Mouse (Mus musculus) heart, embryonic 14.5 days (tissue): ENCODE data around the gene Spred1. TPM values are rescaled to one million over a fixed set of nuclear protein-coding genes. Genes with fewer than 3 reads are reported as not detected.
A peak's percentile ranks its signal among the peaks of the same experiment; 100 is the strongest.

Experiments used
- ATAC-seq: fragments of 200-750 bp; cut with Nextera tagmentation; 2 replicates; pipeline ENCODE4 v1.8.0; 2017; ENCODE audit warnings: low read depth, moderate TSS enrichment; ENCODE audit not compliant: insufficient number of reproducible peaks, insufficient read depth, low FRiP score
- H3K27ac ChIP-seq, 2 experiments: fragments of 200-500 bp in 1 of 2; fragments of 300-500 bp in 1 of 2; sonication (generic) in 1 of 2; replicated peaks in 1 of 2; 2 replicates each; pipeline ENCODE4 v1.5.1; 2012 to 2014; ENCODE audit warnings: low read depth in 2 of 2, low read length in 2 of 2, control low read depth in 1 of 2, mild to moderate bottlenecking in 1 of 2, mixed read lengths in 1 of 2; ENCODE audit not compliant: control insufficient read depth in 1 of 2, insufficient read depth in 1 of 2
- H3K27me3 ChIP-seq: fragments of 300-500 bp; sonication (generic); 2 replicates; pipeline ENCODE4 v1.6.1; 2014; ENCODE audit warnings: mild to moderate bottlenecking, low read length, control low read depth; ENCODE audit not compliant: control insufficient read depth, insufficient read depth
- H3K36me3 ChIP-seq: fragments of 300-500 bp; sonication (generic); 2 replicates; pipeline ENCODE4 v1.6.1; 2014; ENCODE audit warnings: mild to moderate bottlenecking, control low read depth, low read length, mixed read lengths; ENCODE audit not compliant: control insufficient read depth, insufficient read depth
- H3K4me1 ChIP-seq, 2 experiments: fragments of 200-500 bp in 1 of 2; fragments of 300-500 bp in 1 of 2; sonication (generic) in 1 of 2; 2 replicates each; pipeline ENCODE4 v1.6.1; 2012 to 2014; ENCODE audit warnings: low read length in 2 of 2, control low read depth in 1 of 2, mixed read lengths in 1 of 2; ENCODE audit not compliant: control insufficient read depth in 2 of 2, insufficient read depth in 2 of 2
- H3K4me2 ChIP-seq: fragments of 300-500 bp; sonication (generic); 2 replicates; pipeline ENCODE4 v1.6.1; 2014; ENCODE audit warnings: mild to moderate bottlenecking, low read length
- H3K4me3 ChIP-seq, 2 experiments: fragments of 200-500 bp in 1 of 2; fragments of 300-500 bp in 1 of 2; sonication (generic) in 1 of 2; 2 replicates each; pipeline ENCODE4 v1.5.1; 2012 to 2014; ENCODE audit warnings: low read length in 2 of 2, mild to moderate bottlenecking in 2 of 2, control low read depth in 1 of 2, low read depth in 1 of 2, moderate library complexity in 1 of 2; ENCODE audit not compliant: control insufficient read depth in 1 of 2, insufficient read depth in 1 of 2
- H3K9ac ChIP-seq: fragments of 300-500 bp; sonication (generic); 2 replicates; pipeline ENCODE4 v1.6.1; 2014; ENCODE audit warnings: mild to moderate bottlenecking, low read length
- H3K9me3 ChIP-seq: fragments of 300-500 bp; sonication (generic); 2 replicates; pipeline ENCODE4 v1.6.1; 2016; ENCODE audit warnings: low read length, control low read depth; ENCODE audit not compliant: control insufficient read depth
- WGBS: fragments of 180-500 bp; shearing (Covaris S2); extraction: QIAGEN DNeasy Blood & Tissue Kit; methylation state at CpG from one replicate; pipeline ENCODE4 v1.1.7; 2014; 5-methylcytosine and 5-hydroxymethylcytosine counted together
- polyA plus RNA-seq: library from polyadenylated mRNA; unstranded; fragments of >200 nt; fragmentation: Nextera tagmentation; extraction: Ambion mirVana; gene quantifications from 2 replicates; pipeline ENCODE4 v1.2.1, GENCODE M21; 2014

Spred1 gene
- polyA plus RNA-seq = 12.7 and 14.8 TPM in 2 replicates

- Histone ChIP-seq H3K27me3 (no peaks in the 10 kb centered on the region), H3K27ac (peak within 1 kb of the TSS; percentile 98 to 99), H3K9me3 (no peaks in the 10 kb centered on the region), H3K4me1 (peaks cover 5 to 17% of the 10 kb centered on the region in 2 experiments; a peak in 2 of 4 replicates), H3K4me2 (peak within 1 kb of the TSS; percentile 80), H3K4me3 (peak within 1 kb of the TSS; percentile 98 to 100), H3K9ac (peak within 1 kb of the TSS; percentile 99), H3K36me3 (no peaks in the 10 kb centered on the region)
- ATAC-seq = peak; percentile 36
- under 1% methylated on average over 86 of the region's 99 CpGs for WGBS
Measured at GRCm38 (mm10) chr2:117121212-117121983, at the start of gene Spred1. Spred1 (plus strand) TSS chr2:117121374.

- no peaks in the 10 kb centered on the region for H3K36me3 ChIP-seq
- no peaks in the 10 kb centered on the region for H3K9me3 ChIP-seq
- no peak overlapping the region for H3K4me2 ChIP-seq
- H3K27ac ChIP-seq = no peak overlapping the region
- no peak for ATAC-seq
- no peaks in the 10 kb centered on the region for H3K27me3 ChIP-seq
- no peak overlapping the region for H3K9ac ChIP-seq
- H3K4me3 ChIP-seq = no peak overlapping the region
- WGBS = 56% methylated on average over 3 of the region's 3 CpGs
- H3K4me1 ChIP-seq = no peaks in the 10 kb centered on the region
Measured at GRCm38 (mm10) chr2:117071596-117071995, 49.6 kb upstream of the Spred1 start.

GRCm38 (mm10) chr2:117078711-117079110, 42.5 kb upstream of the Spred1 start:
- Histone ChIP-seq H3K4me1 (peaks cover 0 to 5% of the 10 kb centered on the region in 2 experiments; a peak in 2 of 4 replicates), H3K9me3 (no peaks in the 10 kb centered on the region), H3K36me3 (no peaks in the 10 kb centered on the region), H3K27ac (no peak overlapping the region), H3K9ac (no peak overlapping the region), H3K4me2 (no peak overlapping the region), H3K27me3 (no peaks in the 10 kb centered on the region), H3K4me3 (no peak overlapping the region)
- 82% methylated on average over 2 of the region's 2 CpGs for WGBS
- no peak for ATAC-seq

DNA sequence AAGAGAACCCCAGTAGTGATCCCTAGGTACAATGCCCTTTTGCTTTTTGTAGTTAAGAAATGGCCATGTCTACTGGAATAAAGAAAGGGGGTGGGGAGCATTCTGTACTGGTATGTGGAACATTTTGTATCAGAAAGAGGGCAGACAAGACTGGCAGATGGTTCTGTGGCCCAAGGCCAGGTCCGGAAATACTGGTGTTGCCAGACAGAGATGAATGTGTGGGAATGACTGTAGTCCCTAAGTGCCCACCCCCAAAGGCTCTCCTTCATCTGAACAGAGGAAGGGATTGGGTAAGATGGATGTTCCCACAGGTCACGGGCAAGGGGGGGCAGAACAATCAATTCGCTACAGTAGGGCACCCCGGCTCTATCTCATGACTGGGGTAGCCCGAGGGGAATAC, 41.6 kb upstream of the Spred1 start:
- H3K4me1 ChIP-seq = peaks cover 0 to 5% of the 10 kb centered on the region in 2 experiments; a peak in 2 of 4 replicates
- no peak overlapping the region for H3K4me3 ChIP-seq
- H3K27me3 ChIP-seq = no peaks in the 10 kb centered on the region
- no peak for ATAC-seq
- no peak overlapping the region for H3K27ac ChIP-seq
- no peak overlapping the region for H3K9ac ChIP-seq
- H3K4me2 ChIP-seq = no peak overlapping the region
- WGBS = 86% methylated on average over 5 of the region's 5 CpGs
- no peaks in the 10 kb centered on the region for H3K9me3 ChIP-seq
- no peaks in the 10 kb centered on the region for H3K36me3 ChIP-seq

DNA sequence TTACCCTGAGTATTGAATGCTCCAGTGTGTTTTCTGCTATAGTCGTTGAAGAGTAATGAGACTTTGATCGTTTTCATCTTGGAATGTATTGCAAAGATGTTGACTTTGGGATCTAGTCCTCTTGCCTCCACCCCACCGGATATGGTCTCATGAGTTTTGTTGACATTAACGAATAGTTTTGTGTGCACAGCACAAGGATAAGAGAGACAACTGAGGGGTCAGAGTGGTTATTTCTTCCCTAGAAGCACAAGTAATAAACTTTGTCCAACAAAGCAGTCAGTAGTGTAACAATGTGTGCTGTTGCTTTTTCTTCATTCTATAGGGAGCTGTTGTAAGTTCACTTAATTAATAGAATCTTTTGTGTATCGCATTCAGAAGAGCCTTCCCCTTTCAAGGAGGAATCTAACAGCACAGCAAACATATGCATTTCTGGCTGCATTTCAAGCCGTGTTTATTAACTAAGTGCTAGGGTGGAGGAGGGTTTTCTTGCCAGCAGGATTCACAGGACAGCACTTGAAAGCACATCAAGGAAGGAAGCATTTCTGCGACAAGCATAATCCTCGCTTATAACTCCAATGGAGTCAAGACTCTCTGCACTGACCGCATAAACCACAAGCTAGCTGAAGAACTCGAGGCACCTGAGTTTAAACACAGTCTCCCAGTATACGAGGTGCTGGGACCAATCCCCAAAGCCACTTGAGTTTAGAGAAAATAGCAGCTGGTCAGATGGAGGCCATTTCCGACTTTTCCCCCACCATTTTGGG, 35.0 kb upstream of the Spred1 start:
- H3K27me3 ChIP-seq = no peaks in the 10 kb centered on the region
- no peaks in the 10 kb centered on the region for H3K9me3 ChIP-seq
- H3K4me2 ChIP-seq = no peak overlapping the region
- peaks cover 0 to 1% of the 10 kb centered on the region in 2 experiments; a peak in 2 of 4 replicates for H3K4me1 ChIP-seq
- ATAC-seq = no peak
- WGBS = 75% methylated on average over 12 of the region's 12 CpGs
- H3K9ac ChIP-seq = no peak overlapping the region
- no peaks in the 10 kb centered on the region for H3K36me3 ChIP-seq
- no peak overlapping the region for H3K4me3 ChIP-seq
- no peak overlapping the region for H3K27ac ChIP-seq

DNA sequence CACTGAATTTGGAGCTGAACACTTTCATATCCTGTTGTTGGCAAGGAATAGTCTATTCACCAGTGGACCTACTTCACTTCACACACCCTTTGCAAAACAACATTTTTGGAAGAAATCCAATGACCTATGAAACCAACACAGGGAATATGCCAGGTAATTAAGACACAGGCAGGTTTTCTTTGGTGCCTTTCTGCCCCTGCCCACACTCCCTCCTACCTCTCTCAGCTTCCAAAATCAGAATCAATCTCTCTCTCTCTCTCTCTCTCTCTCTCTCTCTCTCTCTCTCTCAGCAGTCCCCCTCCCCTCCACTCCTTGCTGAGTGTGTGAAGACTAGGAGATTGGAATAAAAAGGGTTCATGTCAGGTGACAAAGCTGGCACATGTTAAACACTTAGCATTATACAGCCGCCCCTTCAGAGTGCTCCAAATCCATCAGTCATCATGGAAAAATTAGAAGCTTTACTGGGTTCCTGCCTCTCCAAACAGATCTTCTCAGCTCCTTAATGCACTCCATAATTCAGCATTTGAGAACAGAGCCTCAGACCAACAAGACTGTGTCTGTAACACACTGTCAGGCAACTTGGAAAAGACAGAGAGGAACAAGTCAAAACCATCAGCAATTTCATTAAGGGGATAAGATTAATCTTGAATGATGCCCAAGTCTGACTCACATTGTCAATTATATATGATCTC, 34.3 kb upstream of the Spred1 start:
- H3K27me3 ChIP-seq = no peaks in the 10 kb centered on the region
- H3K36me3 ChIP-seq = no peaks in the 10 kb centered on the region
- no peaks in the 10 kb centered on the region for H3K9me3 ChIP-seq
- ATAC-seq = no peak
- H3K27ac ChIP-seq = no peak overlapping the region
- no peak overlapping the region for H3K4me3 ChIP-seq
- H3K9ac ChIP-seq = no peak overlapping the region
- H3K4me2 ChIP-seq = no peak overlapping the region
- peaks cover 2 to 4% of the 10 kb centered on the region in 2 experiments; a peak in 2 of 4 replicates for H3K4me1 ChIP-seq
- 56% methylated on average over 1 of the region's 1 CpGs for WGBS

GRCm38 (mm10) chr2:117087458-117087820, 33.7 kb upstream of the Spred1 start:
- H3K4me3 ChIP-seq = no peak overlapping the region
- H3K36me3 ChIP-seq = no peaks in the 10 kb centered on the region
- H3K27ac ChIP-seq = no peak overlapping the region
- H3K4me1 ChIP-seq = peaks cover 2 to 5% of the 10 kb centered on the region in 2 experiments; a peak in 3 of 4 replicates
- WGBS = 81% methylated on average over 4 of the region's 4 CpGs
- no peak overlapping the region for H3K4me2 ChIP-seq
- no peaks in the 10 kb centered on the region for H3K9me3 ChIP-seq
- no peak overlapping the region for H3K9ac ChIP-seq
- ATAC-seq = no peak
- no peaks in the 10 kb centered on the region for H3K27me3 ChIP-seq
